Mouse (Mus musculus): ENCODE measurements at regions not wholly inside any gene's neighbourhood (a gene's known extent, or its start where the extent isn't known, plus 50 kb on each side); places are given as distances from the start of the nearest gene placed in this dataset.

- Histone ChIP-seq H3K27ac (no peak overlapping the region), H3K36me3 (no peaks in the 10 kb centered on the region), H3K27me3 (no peaks in the 10 kb centered on the region), H3K9ac (no peak overlapping the region), H3K9me3 (no peaks in the 10 kb centered on the region), H3K4me3 (no peak overlapping the region), H3K4me2 (no peak overlapping the region), H3K4me1 (no peaks in the 10 kb centered on the region)
- ATAC-seq (ENCODE audit: insufficient number of reproducible peaks, insufficient read depth, low FRiP score, low TSS enrichment, low read depth): no peak
- WGBS: 31% methylated on average over 1 of the region's 1 CpGs
Measured at GRCm38 (mm10) chr15:56420681-56421080, 1056.7 kb downstream of the Slc22a22 start.

GRCm38 (mm10) chr15:56391982-56392381, 1085.4 kb downstream of the Slc22a22 start:
- H3K9me3 ChIP-seq: no peaks in the 10 kb centered on the region
- no peaks in the 10 kb centered on the region for H3K27me3 ChIP-seq
- H3K4me3 ChIP-seq: no peak overlapping the region
- H3K36me3 ChIP-seq: no peaks in the 10 kb centered on the region
- H3K4me2 ChIP-seq: no peak overlapping the region
- no peak overlapping the region for H3K9ac ChIP-seq
- no peaks in the 10 kb centered on the region for H3K4me1 ChIP-seq
- no peak for ATAC-seq (ENCODE audit: insufficient number of reproducible peaks, insufficient read depth, low FRiP score, low TSS enrichment, low read depth)
- H3K27ac ChIP-seq: no peak overlapping the region

GRCm38 (mm10) chr15:56378511-56378910, 1098.9 kb downstream of the Slc22a22 start:
- H3K36me3 ChIP-seq: no peaks in the 10 kb centered on the region
- H3K27ac ChIP-seq: no peak overlapping the region
- no peak overlapping the region for H3K4me3 ChIP-seq
- H3K9me3 ChIP-seq: no peaks in the 10 kb centered on the region
- H3K9ac ChIP-seq: no peak overlapping the region
- no peaks in the 10 kb centered on the region for H3K4me1 ChIP-seq
- no peak overlapping the region for H3K4me2 ChIP-seq
- no peak for ATAC-seq (ENCODE audit: insufficient number of reproducible peaks, insufficient read depth, low FRiP score, low TSS enrichment, low read depth)
- no peaks in the 10 kb centered on the region for H3K27me3 ChIP-seq
- WGBS: 31% methylated on average over 1 of the region's 1 CpGs

GRCm38 (mm10) chr15:56350903-56351302, 1126.5 kb downstream of the Slc22a22 start:
- Histone ChIP-seq H3K9me3 (no peaks in the 10 kb centered on the region), H3K27me3 (no peaks in the 10 kb centered on the region), H3K4me1 (0 out of 2 replicates have a peak, but pooled peaks cover 3% of the 10 kb centered on the region), H3K27ac (no peak overlapping the region), H3K4me2 (no peak overlapping the region), H3K9ac (no peak overlapping the region), H3K36me3 (no peaks in the 10 kb centered on the region), H3K4me3 (no peak overlapping the region)
- 47% methylated on average over 5 of the region's 5 CpGs for WGBS
- ATAC-seq (ENCODE audit: insufficient number of reproducible peaks, insufficient read depth, low FRiP score, low TSS enrichment, low read depth): no peak

- no peaks in the 10 kb centered on the region for H3K9me3 ChIP-seq
- ATAC-seq (ENCODE audit: insufficient number of reproducible peaks, insufficient read depth, low FRiP score, low TSS enrichment, low read depth): no peak
- H3K27ac ChIP-seq: no peak overlapping the region
- H3K4me3 ChIP-seq: no peak overlapping the region
- H3K36me3 ChIP-seq: no peaks in the 10 kb centered on the region
- no peak overlapping the region for H3K9ac ChIP-seq
- no peaks in the 10 kb centered on the region for H3K27me3 ChIP-seq
- H3K4me1 ChIP-seq: 0 out of 2 replicates have a peak, but pooled peaks cover 3% of the 10 kb centered on the region
- 22% methylated on average over 2 of the region's 2 CpGs for WGBS
- no peak overlapping the region for H3K4me2 ChIP-seq
Measured at GRCm38 (mm10) chr15:56346111-56346510, 1131.3 kb downstream of the Slc22a22 start.

- Histone ChIP-seq H3K27ac (no peak overlapping the region), H3K36me3 (no peaks in the 10 kb centered on the region)
- WGBS: 78% methylated on average over 2 of the region's 2 CpGs
Measured at GRCm38 (mm10) chr15:56344973-56345372, 1132.5 kb downstream of the Slc22a22 start.

GRCm38 (mm10) chr15:56344304-56344932, 1133.0 kb downstream of the Slc22a22 start:
- no peak overlapping the region for H3K4me2 ChIP-seq
- no peak overlapping the region for H3K27ac ChIP-seq
- no peaks in the 10 kb centered on the region for H3K36me3 ChIP-seq
- H3K9me3 ChIP-seq: no peaks in the 10 kb centered on the region
- no peak overlapping the region for H3K9ac ChIP-seq
- ATAC-seq (ENCODE audit: insufficient number of reproducible peaks, insufficient read depth, low FRiP score, low TSS enrichment, low read depth): no peak
- no peak overlapping the region for H3K4me3 ChIP-seq
- 0 out of 2 replicates have a peak, but pooled peaks cover 3% of the 10 kb centered on the region for H3K4me1 ChIP-seq
- no peaks in the 10 kb centered on the region for H3K27me3 ChIP-seq
- 58% methylated on average over 4 of the region's 4 CpGs for WGBS

More at GRCm38 (mm10) chr15:56344973-56345372, 1132.5 kb downstream of the Slc22a22 start:
- Histone ChIP-seq H3K9ac (no peak overlapping the region), H3K4me3 (no peak overlapping the region), H3K9me3 (no peaks in the 10 kb centered on the region), H3K4me2 (no peak overlapping the region), H3K4me1 (0 out of 2 replicates have a peak, but pooled peaks cover 3% of the 10 kb centered on the region), H3K27me3 (no peaks in the 10 kb centered on the region)
- ATAC-seq (ENCODE audit: insufficient number of reproducible peaks, insufficient read depth, low FRiP score, low TSS enrichment, low read depth): no peak

- Histone ChIP-seq H3K27me3 (no peaks in the 10 kb centered on the region), H3K4me3 (no peak overlapping the region), H3K4me1 (peaks cover 18% of the 10 kb centered on the region), H3K36me3 (no peaks in the 10 kb centered on the region), H3K4me2 (no peak overlapping the region), H3K9ac (no peak overlapping the region), H3K9me3 (no peaks in the 10 kb centered on the region), H3K27ac (no peak overlapping the region)
- no peak for ATAC-seq (ENCODE audit: insufficient number of reproducible peaks, insufficient read depth, low FRiP score, low TSS enrichment, low read depth)
- 23% methylated on average over 5 of the region's 5 CpGs for WGBS
Measured at GRCm38 (mm10) chr15:56337879-56338278, 1139.5 kb downstream of the Slc22a22 start.

- no peak for ATAC-seq (ENCODE audit: insufficient number of reproducible peaks, insufficient read depth, low FRiP score, low TSS enrichment, low read depth)
- no peaks in the 10 kb centered on the region for H3K27me3 ChIP-seq
- H3K4me1 ChIP-seq: peaks cover 18% of the 10 kb centered on the region
- no peak overlapping the region for H3K4me3 ChIP-seq
- H3K4me2 ChIP-seq: no peak overlapping the region
- H3K27ac ChIP-seq: no peak overlapping the region
- no peaks in the 10 kb centered on the region for H3K9me3 ChIP-seq
- H3K9ac ChIP-seq: no peak overlapping the region
- WGBS: 37% methylated on average over 5 of the region's 5 CpGs
- no peaks in the 10 kb centered on the region for H3K36me3 ChIP-seq
Measured at GRCm38 (mm10) chr15:56336449-56336848, 1141.0 kb downstream of the Slc22a22 start.

GRCm38 (mm10) chr15:56335011-56335410, 1142.4 kb downstream of the Slc22a22 start:
- H3K27me3 ChIP-seq: no peaks in the 10 kb centered on the region
- H3K9me3 ChIP-seq: no peaks in the 10 kb centered on the region
- H3K9ac ChIP-seq: no peak overlapping the region
- ATAC-seq (ENCODE audit: insufficient number of reproducible peaks, insufficient read depth, low FRiP score, low TSS enrichment, low read depth): no peak
- H3K36me3 ChIP-seq: no peaks in the 10 kb centered on the region
- no peak overlapping the region for H3K4me3 ChIP-seq
- 20% methylated on average over 2 of the region's 2 CpGs for WGBS
- H3K4me1 ChIP-seq: peaks cover 18% of the 10 kb centered on the region
- H3K27ac ChIP-seq: peak overlapping the region; percentile 52; the same call in 1 of the 2 replicates
- no peak overlapping the region for H3K4me2 ChIP-seq

GRCm38 (mm10) chr15:56320501-56320900, 1156.9 kb downstream of the Slc22a22 start:
- H3K4me3 ChIP-seq: no peak overlapping the region
- no peak for ATAC-seq (ENCODE audit: insufficient number of reproducible peaks, insufficient read depth, low FRiP score, low TSS enrichment, low read depth)
- no peaks in the 10 kb centered on the region for H3K36me3 ChIP-seq
- no peak overlapping the region for H3K27ac ChIP-seq
- H3K27me3 ChIP-seq: no peaks in the 10 kb centered on the region
- no peaks in the 10 kb centered on the region for H3K4me1 ChIP-seq
- no peaks in the 10 kb centered on the region for H3K9me3 ChIP-seq
- H3K4me2 ChIP-seq: no peak overlapping the region
- no peak overlapping the region for H3K9ac ChIP-seq

GRCm38 (mm10) chr15:56294910-56295438, 1182.5 kb downstream of the Slc22a22 start:
- H3K4me3 ChIP-seq: no peak overlapping the region
- H3K36me3 ChIP-seq: no peaks in the 10 kb centered on the region
- H3K9ac ChIP-seq: no peak overlapping the region
- no peak overlapping the region for H3K4me2 ChIP-seq
- peak overlapping the region; percentile 48; the same call in 1 of the 2 replicates for H3K27ac ChIP-seq
- peaks cover 12% of the 10 kb centered on the region for H3K4me1 ChIP-seq
- no peaks in the 10 kb centered on the region for H3K9me3 ChIP-seq
- 29% methylated on average over 3 of the region's 3 CpGs for WGBS
- no peaks in the 10 kb centered on the region for H3K27me3 ChIP-seq
- ATAC-seq (ENCODE audit: insufficient number of reproducible peaks, insufficient read depth, low FRiP score, low TSS enrichment, low read depth): peak; percentile 37; the same call in 1 of the 2 replicates
